Mouse (Mus musculus) liver, adult 2 months (tissue): ENCODE data around the gene Soga3.

Source experiments
- CTCF ChIP-seq: fragments of 200-500 bp; IDR thresholded peaks from 2 replicates; pipeline ENCODE4 v1.5.1; 2011; ENCODE audit warnings: low read depth, low read length, control low read depth
- POLR2A ChIP-seq: fragments of 200-500 bp; IDR thresholded peaks from 2 replicates; pipeline ENCODE4 v1.6.1; 2011; ENCODE audit warnings: low read length, control low read depth; ENCODE audit not compliant: insufficient read depth; ENCODE audit errors: extremely low read depth

DNA sequence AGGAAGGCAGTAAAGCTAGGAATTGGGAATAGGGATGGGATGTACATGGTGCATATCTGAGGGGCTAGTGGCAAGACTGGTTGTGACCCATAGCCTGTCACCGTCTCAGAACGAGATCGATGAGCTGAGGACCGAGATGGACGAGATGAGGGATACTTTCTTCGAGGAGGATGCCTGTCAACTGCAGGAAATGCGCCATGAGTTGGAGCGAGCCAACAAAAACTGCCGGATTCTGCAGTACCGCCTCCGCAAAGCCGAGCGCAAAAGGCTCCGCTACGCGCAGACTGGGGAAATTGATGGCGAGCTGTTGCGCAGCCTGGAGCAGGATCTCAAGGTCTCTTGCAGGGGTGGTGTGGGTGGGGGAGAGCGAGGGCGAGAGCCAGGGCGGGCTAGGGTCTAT lies 4.4 kb downstream of the Soga3 start:
- no peak for TF ChIP-seq CTCF
- no peak for TF ChIP-seq POLR2A
